Mouse (Mus musculus) ES-CJ7 (cell line): Measurements from ENCODE around the gene Slfn1.
"Not testable (repeated sequence)": the region's sequence is repeated elsewhere in the genome, so short reads cannot be mapped to it uniquely, and the experiment has no call there.

Experiments
- DNase-seq: peaks from one replicate; pipeline ENCODE4 v3.0.0; 2011; ENCODE audit warnings: low read depth, low spot score

Slfn1 gene

DNA sequence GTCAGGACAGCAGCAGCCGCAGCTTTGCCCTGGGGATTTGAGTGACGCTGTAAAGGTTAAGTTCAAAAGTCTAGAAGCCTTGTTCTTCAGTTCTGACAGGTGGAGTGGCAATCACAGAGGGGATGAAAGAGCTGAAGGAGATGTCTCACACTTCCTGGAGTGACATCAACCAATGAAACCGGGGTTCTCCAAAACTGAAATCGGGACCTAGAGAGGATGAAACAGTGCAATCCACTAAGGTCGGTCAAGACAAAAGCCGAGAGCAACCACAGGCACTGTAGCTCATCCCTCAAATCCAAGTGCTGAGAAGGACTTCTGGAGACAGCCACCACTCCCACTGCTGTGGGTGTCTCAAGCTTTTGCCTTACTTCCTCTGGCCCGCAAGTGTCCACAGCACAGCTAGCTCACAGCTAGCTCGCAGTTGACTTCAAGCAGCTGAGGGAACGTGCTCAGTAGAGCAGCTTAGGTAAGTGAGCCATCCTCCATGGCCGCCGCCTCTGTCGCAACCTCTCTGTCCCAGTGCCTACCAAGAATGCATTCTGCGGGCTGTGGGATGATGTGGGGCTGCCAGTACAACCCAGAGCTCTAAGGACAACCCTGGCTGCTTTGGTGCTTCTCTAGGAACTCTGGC lies at the start of gene Slfn1:
Gene Slfn1, plus strand, starts transcription at position 253 of the 631 bp plus-strand sequence.
- DNase-seq: no peak

GRCm38 (mm10) chr11:83067982-83068694 lies 48.5 kb upstream of the Slfn1 start:
- DNase-seq: peak; percentile 52

DNA sequence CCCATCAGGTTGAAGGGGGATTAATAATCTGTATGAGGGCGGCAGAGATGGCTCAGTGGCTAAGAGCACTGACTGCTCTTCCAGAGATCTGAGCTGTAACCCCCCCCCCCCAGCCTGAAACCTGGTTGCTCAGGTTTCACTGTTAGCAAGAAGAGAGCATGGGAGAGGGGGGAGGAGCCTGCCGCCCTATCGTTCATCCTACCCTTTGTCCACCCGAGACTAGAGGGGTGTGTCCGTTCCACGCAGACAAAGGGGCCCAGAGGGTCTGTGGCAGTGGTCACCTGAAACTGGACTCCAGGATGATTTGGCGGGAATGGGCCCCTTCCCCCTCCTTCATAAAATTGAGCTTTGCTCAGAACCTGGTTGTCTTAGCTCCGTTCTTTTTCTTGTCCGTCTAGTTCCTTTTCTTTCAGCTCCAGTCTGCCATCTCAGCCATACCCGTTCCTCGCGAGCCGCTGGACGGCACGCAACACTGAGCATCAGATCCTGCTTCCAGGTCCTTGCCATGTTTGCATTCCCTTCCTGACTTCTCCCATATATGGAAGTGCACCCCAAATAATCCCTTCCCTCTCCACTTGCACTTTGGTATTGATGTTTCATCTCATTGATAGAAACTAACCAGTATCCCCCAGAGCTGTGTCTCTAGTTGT lies 46.2 kb upstream of the Slfn1 start:
- DNase-seq: no peak

GRCm38 (mm10) chr11:83077714-83078422 lies 38.8 kb upstream of the Slfn1 start:
- no peak for DNase-seq

DNA sequence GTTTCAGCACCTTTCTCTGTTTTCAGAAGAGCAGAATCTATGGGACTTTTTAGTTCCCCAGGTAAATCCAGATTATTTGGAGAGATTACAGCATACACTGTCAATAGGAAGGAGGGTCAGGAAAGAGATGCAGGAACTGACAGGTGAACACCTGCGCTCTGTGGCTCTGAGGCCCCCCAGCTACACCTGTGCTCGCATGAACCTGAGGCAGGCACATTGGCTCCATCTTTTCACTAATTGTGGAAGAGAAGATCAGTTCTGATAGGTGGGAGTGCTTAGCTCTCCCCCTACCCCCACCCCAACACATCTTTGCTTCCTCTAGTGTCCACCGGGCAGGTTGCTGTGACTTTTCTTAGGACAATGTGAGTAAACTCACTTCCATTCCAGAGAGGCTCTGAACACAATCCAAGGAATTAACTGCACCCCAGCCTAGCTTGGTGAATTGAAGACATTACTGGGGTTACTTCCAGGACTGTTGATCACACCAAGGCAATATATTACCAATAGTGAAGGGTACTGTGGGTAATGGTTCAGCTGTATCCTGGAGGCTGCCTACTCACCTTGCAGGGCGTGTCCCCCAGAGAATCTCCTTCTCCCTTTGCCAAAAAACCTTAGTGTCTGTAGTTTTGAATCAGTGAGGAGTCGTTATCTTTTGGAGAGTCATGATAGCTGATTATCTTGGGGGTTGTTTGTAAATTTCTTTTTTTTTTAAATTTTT lies 38.1 kb upstream of the Slfn1 start:
- DNase-seq: no peak

- DNase-seq: no peak
Observed at GRCm38 (mm10) chr11:83079487-83080199, 37.0 kb upstream of the Slfn1 start.

- DNase-seq: no peak
Observed at GRCm38 (mm10) chr11:83082741-83083473, 33.7 kb upstream of the Slfn1 start.

- DNase-seq: no peak
Observed at GRCm38 (mm10) chr11:83084161-83084560, 32.5 kb upstream of the Slfn1 start.

DNA sequence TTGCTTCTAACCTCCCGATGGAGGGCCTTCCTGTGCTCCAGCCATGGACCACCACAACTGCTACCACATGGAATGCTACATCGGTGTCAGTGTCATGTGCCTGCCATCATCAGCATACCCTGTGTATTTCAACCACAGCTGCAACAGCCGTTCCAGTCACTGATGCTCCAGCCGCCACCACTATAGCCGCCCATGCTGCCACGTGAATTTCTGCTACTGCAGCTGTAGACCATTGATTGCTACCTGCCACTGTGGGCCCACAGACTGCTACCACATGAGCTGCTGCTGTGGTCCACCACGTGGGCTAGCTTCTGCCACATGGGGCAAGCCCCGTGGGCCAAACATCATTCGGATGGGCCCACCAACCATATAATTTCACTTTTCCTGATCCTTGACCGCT lies 31.9 kb upstream of the Slfn1 start:
- DNase-seq: no peak

GRCm38 (mm10) chr11:83115138-83115537 lies 1.5 kb upstream of the Slfn1 start:
- no peak for DNase-seq

GRCm38 (mm10) chr11:83118056-83118455 lies 1.4 kb downstream of the Slfn1 start:
- DNase-seq: no peak

GRCm38 (mm10) chr11:83121131-83121685 lies 4.6 kb downstream of the Slfn1 start:
- DNase-seq: no peak

DNA sequence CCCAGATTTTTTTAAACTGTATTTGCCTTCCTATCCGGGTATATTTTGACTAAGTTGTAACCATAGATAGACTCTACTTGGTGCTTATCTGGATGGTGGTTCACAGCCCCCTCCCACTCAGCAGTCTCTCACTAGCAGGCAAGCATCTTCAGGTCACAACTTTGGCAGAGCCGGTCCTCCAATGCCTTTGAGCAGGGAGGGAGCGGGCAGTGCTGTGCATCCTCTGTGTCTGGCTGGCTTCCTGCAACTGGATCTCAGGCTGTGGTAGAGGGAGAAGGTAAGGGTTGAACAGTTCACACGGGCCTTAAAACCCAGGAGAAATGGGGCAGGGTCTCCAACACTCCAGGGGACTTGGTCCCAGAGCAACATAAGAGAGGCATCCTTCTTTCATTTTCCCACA lies 6.5 kb downstream of the Slfn1 start:
- no peak for DNase-seq

DNA sequence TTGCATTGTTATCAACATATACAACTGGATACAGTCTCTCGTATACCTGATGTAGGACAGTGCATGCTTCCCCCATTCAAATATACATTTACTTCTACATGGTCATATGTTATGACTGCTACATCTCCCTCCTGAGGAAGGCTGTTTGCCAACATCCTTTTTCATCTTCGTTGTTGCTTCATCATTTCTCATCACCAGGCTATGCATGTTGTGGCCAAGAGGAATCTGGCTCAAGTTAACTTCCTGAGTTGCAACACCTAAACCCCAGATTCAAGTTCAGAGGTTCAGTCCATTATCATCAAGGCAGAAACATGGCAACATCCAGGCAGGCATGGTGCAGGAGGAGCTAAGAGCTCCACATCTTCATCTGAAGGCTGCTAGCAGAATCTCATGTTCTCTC lies 8.3 kb downstream of the Slfn1 start:
- DNase-seq: no peak

DNA sequence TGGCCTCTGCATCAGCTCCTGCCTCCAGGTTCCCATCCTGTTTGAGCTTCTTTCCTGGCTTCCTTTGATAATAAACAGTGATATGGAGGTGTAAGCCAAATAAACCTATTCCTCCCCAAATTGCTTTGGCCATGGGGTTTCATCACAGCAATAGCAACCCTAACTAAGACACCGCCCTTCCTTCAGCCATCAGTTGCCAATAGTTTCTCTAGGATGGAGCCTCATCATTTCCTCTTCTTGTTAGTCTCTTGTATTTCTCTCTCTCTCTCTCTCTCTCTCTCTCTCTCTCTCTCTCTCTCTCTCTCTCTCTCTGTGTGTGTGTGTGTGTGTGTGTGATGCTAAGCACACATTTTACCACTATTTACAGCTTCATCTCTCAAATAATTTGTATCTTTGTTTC lies 9.0 kb downstream of the Slfn1 start:
- not testable (repeated sequence) for DNase-seq

DNA sequence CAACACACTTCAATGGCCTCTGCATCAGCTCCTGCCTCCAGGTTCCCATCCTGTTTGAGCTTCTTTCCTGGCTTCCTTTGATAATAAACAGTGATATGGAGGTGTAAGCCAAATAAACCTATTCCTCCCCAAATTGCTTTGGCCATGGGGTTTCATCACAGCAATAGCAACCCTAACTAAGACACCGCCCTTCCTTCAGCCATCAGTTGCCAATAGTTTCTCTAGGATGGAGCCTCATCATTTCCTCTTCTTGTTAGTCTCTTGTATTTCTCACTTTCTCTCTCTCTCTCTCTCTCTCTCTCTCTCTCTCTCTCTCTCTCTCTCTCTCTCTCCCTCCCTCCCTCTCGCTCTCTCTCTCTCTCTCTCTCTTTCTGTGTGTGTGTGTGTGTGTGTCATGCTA lies 20.6 kb downstream of the Slfn1 start:
- DNase-seq: not testable (repeated sequence)

DNA sequence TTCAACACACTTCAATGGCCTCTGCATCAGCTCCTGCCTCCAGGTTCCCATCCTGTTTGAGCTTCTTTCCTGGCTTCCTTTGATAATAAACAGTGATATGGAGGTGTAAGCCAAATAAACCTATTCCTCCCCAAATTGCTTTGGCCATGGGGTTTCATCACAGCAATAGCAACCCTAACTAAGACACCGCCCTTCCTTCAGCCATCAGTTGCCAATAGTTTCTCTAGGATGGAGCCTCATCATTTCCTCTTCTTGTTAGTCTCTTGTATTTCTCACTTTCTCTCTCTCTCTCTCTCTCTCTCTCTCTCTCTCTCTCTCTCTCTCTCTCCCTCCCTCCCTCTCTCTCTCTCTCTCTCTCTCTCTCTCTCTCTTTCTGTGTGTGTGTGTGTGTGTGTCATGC lies 32.3 kb downstream of the Slfn1 start:
- not testable (repeated sequence) for DNase-seq
